Mouse (Mus musculus): Measurements from ENCODE around the gene Cd101.

Gene Cd101

DNA sequence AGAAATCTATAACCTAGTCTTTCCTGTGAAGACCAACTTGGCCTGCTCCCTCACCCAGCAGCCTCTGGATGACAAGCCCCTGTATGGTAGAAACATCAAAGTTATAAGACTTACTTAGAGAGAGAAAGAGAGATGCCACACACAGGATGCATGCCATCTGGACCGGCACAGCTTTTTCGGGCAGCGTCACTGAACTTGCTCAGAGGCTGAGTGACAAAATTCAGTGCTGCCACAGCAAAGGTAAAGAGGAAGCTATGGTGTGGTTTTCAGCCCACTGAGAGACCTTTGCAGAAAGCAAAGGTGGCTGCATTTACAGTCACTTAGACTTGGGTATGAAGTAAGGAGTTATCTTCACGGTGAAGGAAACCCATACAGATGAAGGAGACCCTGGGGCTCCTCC, at the start of gene Cd101:
Gene Cd101 (minus strand): TSS at position 218 of the 400 bp plus-strand sequence.
- DNase-seq (ENCODE audit: low spot score) = no peak

DNA sequence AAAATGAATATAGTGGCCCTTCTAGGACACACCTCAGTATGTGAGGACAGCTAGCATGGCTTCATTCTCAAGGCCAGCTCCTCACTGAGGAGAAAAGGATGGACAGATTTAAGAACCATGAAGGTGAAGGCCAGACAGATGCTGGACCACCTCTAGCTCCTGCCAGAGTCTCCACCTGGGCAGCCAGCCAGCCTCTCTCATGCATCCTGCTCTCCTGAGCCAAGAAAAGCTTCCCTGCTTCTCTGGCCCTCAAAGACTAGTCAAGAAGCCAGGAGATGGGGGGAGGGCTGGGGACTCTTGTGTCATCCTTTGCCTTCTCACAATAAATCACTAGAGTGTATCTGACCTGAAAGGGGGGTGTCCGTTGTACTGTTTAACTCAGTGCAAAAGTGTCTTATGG, 49.0 kb upstream of the Cd101 start:
- no peak for DNase-seq (ENCODE audit: low spot score)

DNA sequence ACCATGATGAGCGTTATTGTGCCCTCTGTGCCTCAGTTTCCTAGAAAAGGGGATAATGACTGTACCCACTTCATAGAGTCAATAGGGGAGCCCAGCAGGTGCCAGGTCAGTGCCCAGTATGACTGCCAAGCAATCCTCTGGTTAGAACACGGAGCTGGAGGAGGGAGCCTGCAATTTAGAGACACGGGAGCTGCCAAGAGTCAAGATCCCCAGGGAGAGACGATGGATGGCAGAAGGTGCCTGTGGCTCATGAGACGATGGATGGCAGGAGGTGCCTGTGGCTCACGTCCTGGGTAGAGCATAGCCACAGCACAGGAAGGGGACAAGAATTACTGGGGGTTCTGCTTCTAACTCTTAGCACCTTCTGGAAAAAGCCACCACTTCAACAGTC, 48.3 kb upstream of the Cd101 start:
- DNase-seq (ENCODE audit: low spot score) = no peak

DNA sequence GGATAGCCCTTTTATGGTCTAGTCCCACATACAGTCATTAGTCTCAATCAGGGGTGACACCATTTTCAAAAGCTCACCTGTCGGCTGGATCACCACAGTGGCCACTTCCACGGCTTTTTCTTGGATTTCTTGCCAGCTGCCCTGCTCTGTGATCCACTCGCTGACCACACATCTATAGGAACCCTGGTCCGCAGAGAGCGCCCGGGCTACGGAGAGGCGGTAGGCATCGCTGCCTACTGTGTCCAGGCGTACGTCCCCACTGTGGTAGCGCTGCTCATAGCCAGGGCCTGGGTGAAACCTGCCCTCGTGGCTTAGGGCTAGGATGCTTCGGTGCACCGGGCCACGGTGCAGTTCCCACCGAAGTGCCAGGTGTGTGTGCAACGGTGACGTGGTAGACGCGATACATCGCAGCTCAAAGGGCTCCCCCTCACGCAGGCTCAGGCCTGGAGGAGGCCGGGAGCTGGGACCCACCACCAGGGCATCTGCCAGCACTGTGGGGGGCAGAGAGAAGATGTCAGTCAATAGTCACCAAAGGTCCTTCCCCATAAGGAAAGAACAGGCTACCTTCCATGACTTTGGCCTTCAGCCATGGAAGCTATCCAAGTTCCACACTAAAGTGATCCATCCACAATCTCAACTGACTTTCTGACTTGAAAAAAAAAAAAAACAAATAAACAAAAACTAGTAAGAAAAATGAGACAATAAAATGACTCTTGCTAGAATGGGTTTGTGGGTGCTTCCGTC, 47.8 kb upstream of the Cd101 start:
- DNase-seq (ENCODE audit: low spot score) = no peak

DNA sequence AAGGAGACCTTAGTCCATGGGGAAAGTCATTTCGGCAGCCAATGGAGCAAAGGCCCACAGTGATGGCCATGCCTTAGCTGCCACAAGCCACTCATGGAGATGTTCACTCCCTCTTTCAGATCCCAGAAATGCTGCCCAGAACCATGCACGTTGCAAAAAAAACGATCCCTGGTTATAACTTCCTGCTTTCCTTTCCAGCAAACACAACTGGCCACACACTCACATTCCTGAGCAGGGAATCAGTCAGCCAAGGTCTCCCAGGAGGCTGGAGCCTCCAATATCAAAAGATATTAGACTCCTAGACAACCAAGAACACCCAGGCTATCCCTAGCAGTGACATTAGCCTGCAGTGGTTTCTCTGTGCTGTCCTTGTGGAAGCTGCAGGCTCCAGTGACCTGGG, 46.5 kb upstream of the Cd101 start:
- DNase-seq (ENCODE audit: low spot score) = peak; percentile 34

DNA sequence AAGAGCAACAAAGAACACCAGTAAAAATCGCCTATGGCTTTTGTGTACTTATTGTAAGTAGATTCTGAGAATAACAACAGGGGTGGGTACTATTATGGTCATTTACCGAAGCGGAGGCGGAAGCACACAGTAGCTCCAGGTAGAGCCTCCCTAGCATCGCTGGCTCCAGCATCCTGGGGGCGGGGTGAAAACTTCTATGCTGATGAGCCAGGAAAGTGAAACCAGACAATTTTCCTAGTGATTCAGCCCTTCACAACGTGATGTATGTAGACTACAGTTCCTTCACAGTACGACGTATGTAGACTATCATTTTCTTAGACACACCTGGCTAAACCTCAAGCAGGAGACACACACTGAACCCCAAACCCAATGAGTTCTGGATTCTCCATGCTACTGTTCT, 44.0 kb upstream of the Cd101 start:
- DNase-seq (ENCODE audit: low spot score) = no peak

DNA sequence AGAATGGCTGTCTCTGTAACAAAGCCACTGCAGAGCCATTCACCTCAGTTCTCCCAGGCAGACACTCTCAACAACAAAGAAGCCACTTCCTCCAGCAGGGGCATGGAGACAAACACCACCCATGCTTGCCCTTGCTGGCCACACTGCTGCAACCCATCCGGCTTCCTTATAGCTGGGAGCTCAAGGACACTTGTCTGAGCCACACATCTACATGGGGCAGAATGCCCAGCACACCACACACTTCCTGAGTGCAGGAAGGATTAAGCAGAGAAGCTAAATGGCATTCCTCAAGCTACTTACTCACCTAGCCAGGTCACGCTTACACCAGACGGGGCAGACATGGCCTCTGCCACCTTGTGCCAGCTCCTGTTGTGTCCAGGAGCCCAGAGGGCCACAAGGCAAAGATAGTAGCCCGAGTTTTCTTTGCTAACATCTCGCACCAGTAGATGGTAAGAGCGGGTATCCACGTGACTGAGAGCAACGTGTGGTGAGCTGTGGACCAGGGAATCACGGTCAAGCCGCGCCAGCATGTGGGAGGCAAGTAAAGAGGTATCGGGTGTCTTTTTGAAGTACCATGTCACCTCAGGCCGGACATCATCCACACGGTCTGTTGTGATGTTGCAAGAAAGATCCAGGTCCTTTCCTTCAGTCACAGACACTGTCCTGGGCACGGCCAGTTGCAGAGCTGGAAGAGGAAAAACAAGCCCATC, 43.3 kb upstream of the Cd101 start:
- no peak for DNase-seq (ENCODE audit: low spot score)

DNA sequence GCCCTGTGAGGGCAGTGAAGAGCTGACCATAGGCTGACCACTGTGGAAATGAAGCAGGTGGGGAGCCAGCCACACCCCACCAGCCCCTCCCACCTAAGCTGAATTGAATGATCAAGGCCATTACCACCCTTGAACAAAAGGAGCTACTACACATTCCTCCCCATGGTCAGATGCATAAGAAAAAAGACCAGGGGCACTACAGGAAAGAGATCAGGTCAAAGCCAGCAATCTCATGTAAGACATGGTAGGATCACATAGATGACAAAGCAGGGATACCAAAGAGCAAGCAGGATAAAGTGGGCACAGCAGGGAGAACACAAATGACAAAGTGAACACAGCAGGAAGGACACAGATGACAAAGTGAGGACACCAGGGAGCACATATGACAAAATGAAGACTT, 42.2 kb upstream of the Cd101 start:
- no peak for DNase-seq (ENCODE audit: low spot score)

DNA sequence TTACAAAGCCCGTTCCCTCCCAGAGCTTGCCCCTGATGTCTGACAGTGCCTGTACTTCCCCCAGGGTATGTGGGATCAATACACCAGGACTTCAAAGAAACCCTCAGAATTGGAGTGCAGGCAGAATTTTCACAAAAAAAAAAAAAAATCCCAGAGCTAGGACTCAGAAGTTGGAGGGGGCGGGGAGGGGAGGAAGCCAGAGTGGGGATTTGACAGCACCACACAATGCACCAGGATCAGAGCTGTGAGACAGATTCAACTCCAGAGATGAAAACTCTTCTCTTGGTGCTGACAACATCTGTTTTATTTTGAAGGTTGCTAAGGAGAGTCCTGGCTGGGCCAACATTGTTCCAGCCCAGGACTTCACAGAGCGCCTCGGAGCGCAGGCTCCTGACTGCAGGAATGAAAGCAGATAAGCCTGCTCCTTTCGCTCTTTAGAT, 41.5 kb upstream of the Cd101 start:
- DNase-seq (ENCODE audit: low spot score) = no peak

DNA sequence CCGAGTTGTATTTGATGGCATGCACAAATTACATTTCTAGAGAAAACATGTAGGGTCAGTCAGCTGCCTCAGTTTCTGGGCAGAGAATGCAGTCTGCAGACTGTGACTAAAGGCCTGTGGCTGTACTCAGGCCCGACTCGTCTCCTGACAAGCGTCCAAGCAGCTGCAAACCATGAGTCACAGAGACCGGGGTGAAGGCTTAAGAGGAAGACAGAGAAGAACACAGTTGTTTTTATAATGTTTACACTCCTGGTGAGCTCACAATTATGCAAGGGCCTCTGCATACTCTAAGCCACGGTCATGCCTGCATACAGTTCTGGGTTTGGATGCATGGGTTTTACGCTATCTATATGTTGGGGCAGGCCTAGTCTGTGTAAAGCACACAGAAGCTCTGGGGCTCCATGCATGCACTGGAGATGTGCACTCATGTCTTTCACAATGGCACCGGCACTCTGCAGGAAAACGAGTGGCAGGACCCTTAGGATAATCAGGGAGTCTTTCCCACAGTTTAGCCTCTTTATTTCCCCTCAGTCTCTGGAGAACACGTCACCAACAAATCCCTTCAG, 41.0 kb upstream of the Cd101 start:
- DNase-seq (ENCODE audit: low spot score) = peak; percentile 54

DNA sequence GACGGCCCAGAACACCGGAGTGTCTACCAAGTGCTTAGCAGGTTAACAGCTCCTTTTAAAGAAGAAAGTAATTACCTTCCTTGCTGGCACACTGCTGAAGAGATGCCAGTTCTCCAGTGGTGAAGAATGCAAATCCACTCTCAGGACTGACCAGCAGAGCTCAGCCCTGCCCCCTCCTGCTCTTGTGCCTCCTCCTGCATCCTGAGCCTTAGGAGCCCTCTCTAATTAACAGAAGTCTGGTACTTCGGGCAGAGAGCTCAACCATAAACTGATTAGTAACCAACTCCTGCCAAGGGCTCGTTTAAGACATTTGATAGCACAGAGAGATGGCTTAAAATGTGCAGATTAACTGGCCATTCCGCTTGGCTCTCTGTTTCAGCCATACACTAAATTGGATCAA, 39.3 kb upstream of the Cd101 start:
- no peak for DNase-seq (ENCODE audit: low spot score)

DNA sequence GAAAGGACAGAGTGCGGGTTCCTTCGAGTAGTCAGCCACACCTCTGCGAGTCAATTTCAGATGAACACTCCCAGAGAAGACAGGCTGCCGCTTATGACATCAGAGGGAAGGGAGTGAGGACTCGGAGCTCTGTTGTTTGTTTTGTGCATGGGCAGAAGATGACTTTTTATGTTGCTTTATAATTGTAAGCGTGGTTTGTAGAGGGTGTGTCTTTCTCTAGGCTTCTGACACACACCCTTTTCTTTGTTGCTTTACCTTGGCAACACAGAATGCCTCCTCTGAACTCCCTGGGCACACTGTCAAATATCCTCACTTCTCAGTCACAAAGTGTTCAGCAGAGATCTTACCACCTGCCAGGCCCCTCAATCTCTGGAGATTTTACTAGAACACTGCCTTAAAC, 36.8 kb upstream of the Cd101 start:
- no peak for DNase-seq (ENCODE audit: low spot score)

DNA sequence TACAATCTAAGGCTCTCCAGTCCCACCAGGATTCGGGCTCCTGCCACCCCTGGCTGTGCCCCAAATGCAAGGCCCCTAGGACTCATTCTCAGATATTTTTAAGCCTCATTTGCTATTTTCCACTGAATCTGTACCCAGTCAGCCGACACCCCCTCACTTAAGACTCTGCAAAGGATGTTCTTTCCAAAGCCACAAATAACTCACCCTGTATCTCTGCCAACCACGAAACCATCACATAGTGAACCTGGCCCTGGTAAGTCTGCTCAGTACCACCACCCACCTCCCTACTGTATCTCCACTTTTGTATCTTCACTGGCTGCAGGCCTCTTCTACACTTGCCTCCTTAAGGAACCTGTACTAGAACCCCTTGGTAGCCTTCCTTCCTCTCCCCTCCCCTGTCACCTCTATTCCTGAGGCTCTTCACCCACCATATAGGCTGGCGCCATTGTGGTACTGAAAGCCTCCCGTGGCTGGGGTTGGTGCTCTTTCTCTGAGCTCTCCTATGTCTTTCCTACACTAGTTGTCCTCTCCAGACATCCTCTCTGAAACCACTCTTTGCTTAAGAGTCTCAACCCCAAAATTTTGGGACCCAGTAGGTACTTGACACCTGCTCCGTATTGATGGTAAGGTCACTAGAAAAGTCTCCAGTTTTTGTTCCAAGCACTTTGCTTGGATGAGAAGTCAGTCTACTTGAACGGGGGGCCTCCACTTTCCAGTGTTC, 32.7 kb upstream of the Cd101 start:
- DNase-seq (ENCODE audit: low spot score) = no peak

DNA sequence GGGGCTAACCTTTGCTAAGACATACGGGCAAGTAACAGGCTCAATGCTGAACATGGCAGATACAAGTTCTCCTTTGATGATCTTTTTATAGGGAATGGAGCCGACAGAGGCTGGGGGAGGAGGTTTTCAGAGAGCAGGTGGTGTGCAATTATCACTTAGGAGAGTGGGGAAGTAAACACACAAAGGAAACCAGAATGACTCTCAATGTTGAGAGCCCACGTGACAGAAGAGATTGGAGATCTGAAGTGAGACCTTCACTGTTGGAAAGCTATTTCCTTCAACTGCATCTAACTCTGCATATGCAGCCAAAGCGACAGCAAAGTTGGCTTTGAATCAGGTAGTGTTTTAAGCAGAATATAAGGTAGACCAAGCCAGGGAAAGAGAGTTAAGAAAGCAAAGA, 29.9 kb upstream of the Cd101 start:
- DNase-seq (ENCODE audit: low spot score) = no peak

DNA sequence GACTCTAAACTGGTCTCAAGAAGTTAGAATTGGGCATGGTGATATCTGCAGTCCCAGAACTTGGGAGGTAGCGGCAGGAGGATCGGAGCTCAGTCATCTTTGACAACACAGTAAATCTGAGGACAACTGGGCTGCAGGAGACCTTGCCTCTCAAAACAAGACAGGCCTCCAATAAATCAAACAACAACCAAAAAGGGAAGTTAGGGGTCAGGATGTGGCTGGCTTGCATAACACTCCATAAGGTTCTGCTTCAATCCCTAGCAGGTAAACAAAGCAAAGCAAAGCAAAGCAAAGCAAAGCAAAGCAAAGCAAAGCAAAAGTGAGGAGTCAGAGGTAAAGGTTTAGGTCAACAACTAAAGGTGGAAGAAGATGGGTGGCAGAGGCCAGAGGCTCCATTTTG, 28.8 kb upstream of the Cd101 start:
- no peak for DNase-seq (ENCODE audit: low spot score)

DNA sequence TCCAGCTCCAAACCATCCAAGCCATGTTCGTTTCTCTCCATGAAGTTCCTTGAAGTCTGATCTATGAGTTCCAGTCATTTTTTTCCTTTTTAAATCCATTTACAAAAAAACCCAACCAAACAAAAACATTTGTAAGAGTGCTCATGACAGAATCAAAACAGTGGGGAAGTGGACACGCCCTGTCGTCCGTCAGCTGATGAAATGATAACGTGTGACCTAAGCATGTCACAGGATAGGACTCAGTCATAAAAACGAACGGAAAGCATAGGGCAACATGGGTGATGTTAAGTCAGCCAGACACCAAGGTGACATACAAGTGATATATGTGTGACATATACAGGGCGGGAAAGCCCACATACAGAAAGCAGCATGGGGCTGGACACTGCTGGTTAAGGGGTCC, 25.9 kb upstream of the Cd101 start:
- DNase-seq (ENCODE audit: low spot score) = no peak

DNA sequence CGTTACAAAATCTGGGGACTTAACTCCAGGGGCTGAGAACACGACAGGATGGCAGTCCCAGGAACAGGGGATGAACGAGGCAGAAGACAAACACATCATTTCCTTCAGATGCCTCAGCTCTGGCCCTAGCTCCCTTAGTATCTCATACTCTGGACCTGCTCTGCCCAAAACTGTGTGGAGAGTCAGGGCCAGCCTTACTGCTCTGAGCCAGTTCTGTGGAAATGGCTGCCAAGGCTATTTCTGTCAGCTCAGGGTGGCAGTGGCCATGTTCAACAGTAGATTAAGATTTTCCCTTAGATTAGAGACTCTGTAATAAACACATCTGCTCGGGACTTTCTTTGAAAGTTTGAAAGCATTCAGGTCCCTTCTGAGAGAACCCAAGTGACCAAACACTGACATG, 22.2 kb upstream of the Cd101 start:
- DNase-seq (ENCODE audit: low spot score) = no peak

DNA sequence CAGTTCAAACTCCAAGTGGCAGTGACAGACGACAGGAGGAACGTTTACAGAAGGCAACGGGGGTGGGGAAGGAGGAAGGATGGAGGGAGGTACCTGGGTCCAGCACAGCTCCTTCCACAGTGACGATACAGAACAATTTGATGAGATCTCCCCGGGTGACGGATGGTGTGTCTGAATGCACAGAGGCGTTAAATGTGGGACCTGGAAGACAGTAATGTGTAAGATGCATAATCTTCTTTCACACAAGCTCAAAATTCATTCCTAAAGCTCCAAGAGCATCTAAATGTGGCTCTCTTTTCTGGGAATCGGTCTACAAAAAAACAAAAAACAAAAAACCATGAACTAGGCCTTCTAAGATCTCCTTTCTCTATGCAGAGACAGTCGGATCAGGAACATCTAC, 20.6 kb upstream of the Cd101 start:
- DNase-seq (ENCODE audit: low spot score) = no peak

DNA sequence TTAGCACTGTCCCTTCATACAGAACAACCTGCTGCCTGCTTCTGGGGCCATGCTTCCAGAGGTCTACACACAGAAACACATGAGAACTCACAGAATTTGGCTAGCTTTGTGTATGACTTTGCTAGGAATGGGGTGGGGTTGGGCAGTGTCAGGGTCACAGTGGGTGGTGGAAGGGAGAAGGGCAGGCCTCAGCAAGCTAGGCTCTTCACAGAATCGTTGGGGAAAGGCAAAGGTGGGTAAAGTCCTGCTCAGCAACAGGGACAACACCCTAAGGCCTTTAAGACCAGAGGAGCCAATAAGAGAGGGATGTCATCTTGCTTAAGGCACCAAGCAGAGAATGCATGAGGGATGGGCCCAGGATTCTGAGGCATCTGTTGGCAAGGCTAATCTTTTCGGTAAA, 19.4 kb upstream of the Cd101 start:
- no peak for DNase-seq (ENCODE audit: low spot score)

DNA sequence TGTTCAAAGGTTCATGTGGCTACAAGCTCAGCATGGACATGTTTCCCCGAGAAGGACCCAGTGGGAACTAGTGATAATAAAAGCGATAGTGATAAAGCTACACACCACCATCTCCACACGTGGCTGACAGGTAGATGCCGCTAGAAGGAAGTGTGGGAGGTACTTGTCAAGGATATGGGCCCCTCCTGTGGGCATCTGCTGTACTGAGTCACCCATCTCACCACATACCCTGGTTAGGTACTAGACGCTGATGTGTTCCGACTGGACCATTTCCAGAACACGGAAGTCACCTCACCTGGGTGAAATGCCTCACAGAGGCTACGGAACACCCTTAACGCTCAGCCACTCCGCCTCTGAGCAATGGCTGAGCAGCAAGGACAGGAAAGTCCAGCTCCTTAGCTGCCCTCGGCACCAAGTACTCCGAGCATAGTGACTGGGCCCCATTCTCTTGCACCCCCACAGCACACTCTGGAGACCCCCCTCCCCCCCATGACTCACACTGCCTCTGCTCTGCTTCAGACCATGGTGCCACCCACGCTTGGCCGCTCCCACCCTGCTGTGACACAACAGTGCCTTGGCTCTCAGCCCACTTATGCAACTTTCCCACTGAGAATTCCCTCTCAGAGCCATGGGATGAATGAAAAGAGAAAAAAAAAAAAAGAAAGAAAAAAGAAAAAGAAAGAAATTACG, 18.4 kb upstream of the Cd101 start:
- peak; percentile 53 for DNase-seq (ENCODE audit: low spot score)

DNA sequence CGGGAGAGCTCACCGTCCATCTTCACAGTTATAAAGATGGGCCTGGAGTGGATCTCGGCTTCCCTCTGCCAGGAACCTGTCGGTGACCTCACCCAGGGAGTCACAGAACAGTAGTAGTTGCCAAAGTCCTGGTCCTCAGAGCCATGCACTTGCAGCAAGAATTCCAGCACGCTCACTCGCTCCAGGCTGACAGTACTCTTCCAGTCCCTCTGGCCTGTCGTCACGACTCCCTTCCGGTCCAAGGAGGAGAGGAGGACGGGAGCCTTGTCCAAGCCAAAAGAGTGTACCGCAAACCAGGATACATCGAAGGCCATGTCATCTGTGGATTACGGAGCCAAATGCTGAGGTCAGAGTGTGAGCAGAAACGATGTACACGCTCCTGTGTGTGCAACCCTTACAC, 16.1 kb upstream of the Cd101 start:
- peak; percentile 20 for DNase-seq (ENCODE audit: low spot score)

DNA sequence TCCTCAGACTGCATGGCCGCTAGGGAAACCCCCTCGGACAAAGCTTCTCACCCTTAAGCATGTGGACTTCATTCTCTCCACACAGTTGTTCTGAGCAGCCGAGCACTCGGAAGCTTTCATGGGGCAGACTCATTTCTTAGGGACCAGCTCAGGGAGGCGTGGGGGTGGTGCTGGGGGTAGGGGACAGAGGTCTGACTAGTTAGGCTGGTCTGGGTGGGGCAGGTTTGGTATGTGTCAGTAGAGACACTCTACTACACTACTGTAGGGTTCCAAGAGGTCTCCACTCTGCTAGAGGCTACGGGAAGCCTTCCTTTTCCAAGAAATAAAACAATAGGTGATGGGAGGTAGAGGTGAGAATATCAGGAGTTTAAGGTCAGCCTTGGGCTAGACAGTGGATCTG, 15.3 kb upstream of the Cd101 start:
- DNase-seq (ENCODE audit: low spot score) = no peak
